Mouse (Mus musculus): ENCODE data around the gene Rplp0. TPM values are rescaled to one million over a fixed set of nuclear protein-coding genes. Genes with fewer than 3 reads are reported as not detected.
A peak's percentile ranks its signal among the peaks of the same experiment; 100 is the strongest.

The Rplp0 gene
- polyA plus RNA-seq, 1 experiment from 2014 or later: 1,079 TPM

DNA sequence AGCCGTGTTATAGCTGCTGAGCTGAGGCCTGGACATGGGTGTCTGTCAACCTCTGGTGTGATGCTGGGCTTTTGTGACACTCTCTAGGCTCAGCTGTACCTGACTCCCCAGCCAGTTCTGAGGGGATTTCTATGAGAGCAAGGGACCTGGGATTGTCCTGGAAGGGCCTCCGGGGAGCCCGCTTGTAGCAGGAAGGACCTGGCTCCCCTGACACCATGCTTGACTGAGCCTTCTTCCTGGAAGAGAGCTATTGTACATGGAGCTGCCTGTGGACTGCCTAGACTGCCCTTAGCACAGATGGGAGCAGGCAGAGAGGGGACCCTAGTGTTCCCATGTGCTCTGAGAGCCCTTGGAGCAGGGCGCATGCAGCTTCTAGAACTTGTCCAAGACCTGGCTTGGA is 33.9 kb upstream of the Rplp0 start:
- in situ Hi-C loops (cut with MboI; ENCODE audit: low pct_unique_long_range_greater_than_20kb): no loop called here
- DNase-seq (ENCODE audit: low read depth, low spot score) (no peak), ATAC-seq (no peak)
- TF ChIP-seq CTCF (IDR thresholded peaks at IDR 0.05): no peak
- no peaks in the 10 kb centered on the region for H3K27me3 ChIP-seq
- ChIA-PET POLR2A (no interaction called here), CTCF (interaction anchor here (1.0 to 6.6 kb wide), 3 partner anchors 10 to 15 kb away, joined by 3 to 48 read pairs (median 3); no protein-coding TSS in a partner anchor)

DNA sequence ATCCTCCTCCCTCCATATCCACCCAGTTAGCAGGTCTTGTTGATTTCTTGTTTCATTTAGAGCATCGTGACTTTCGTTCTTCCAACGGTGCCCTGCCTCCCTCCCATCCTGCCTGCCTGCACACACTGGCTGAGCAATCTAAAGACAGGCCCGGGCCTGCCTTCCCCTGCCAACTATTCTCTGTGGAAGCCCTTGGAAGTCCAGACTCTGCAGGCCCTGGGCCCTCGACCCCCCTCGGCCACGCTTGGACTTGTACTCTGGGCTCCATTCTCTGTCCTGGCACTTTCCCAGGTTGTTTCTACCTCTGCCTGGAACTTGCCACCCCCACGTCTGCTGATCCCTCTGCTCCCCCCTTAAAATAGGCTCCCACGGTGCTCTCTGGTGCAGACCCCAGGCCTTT is 33.3 kb upstream of the Rplp0 start:
- ChIA-PET POLR2A (no interaction called here), CTCF (interaction anchor here (1.0 to 6.6 kb wide), 2 partner anchors 12 to 16 kb away, joined by 3 to 48 read pairs; no protein-coding TSS in a partner anchor)
- in situ Hi-C loops (cut with MboI; ENCODE audit: low pct_unique_long_range_greater_than_20kb): no loop called here
- DNase-seq (ENCODE audit: low read depth, low spot score) (no peak), ATAC-seq (no peak)
- no peak for TF ChIP-seq CTCF (IDR thresholded peaks at IDR 0.05)
- no peaks in the 10 kb centered on the region for H3K27me3 ChIP-seq

DNA sequence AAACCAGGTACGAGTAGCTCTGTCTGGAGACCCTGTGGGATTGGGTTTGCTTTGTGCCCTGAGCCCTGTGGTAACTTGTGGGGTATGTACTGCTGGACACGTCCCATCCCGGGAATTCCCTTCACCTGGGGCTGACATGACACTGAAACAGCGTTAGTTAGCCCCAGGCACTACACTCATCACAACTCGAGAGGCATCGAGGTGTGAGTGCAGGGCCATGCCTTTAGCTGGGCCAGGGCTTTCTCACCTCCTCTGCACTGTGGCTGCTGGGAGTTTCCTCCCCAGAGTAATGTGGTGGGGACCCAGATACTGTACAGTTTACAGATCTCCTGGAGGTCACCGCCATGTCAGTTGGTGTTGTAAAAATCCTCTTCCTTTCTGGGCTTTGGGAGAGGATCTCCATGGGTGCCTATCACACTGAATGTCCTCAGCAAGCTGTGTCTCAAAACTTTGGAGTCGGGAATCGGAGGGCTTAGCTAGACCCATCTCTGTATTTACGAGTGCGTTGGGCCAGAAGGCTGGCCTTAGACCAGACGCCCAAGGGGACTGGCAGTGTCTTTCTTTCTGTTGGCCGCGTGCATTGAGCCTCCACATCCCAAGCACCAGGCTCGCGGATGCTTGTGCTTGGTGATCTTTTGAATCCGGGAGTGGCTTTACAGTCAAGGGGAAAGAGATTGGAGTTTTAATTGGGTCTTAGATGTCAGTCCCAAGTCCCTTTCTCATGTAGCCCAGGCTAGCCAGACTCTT is 32.6 kb upstream of the Rplp0 start:
- ChIA-PET POLR2A (interaction anchor here (0.5 kb wide), 1 partner anchor 13 kb away, joined by 3 read pairs; no protein-coding TSS in a partner anchor), CTCF (interaction anchor here (1.0 to 6.6 kb wide), 4 partner anchors 12 to 17 kb away, joined by 3 to 48 read pairs (median 16); no protein-coding TSS in a partner anchor)
- DNase-seq (ENCODE audit: low read depth, low spot score): no peak
- no peak for TF ChIP-seq CTCF (IDR thresholded peaks at IDR 0.05)
- ATAC-seq: no peak
- no peaks in the 10 kb centered on the region for H3K27me3 ChIP-seq
- in situ Hi-C loops (cut with MboI; ENCODE audit: low pct_unique_long_range_greater_than_20kb): no loop called here

DNA sequence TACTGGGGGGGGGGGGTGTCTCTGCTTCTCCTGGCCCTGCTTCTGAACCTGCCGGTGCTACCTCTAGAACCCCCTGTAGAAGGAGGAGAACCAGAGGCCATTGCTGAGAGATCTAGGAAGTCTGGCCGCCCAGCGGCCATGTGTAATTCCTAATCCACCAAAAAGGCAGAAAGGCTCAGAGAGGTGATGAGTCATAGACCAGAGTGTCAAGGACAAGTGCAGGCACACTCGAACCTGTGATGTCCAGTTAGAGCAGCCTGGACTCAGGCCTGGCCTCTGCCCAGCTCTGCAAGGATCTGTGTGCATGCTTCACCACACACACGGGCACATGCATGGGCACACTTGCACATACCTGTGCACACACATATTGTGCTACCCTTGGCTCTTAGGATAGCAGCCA is 31.1 kb upstream of the Rplp0 start:
- DNase-seq (ENCODE audit: low read depth, low spot score) (no peak), ATAC-seq (no peak)
- no peaks in the 10 kb centered on the region for H3K27me3 ChIP-seq
- in situ Hi-C loops (cut with MboI; ENCODE audit: low pct_unique_long_range_greater_than_20kb): no loop called here
- no peak for TF ChIP-seq CTCF (IDR thresholded peaks at IDR 0.05)
- CTCF ChIA-PET: interaction anchor here (2.8 to 5.8 kb wide), 2 partner anchors 10 to 19 kb away, joined by 11 to 21 read pairs; no protein-coding TSS in a partner anchor
- POLR2A ChIA-PET: interaction anchor here (1.9 to 2.0 kb wide), 2 partner anchors 9 to 20 kb away, joined by 4 to 8 read pairs; no protein-coding TSS in a partner anchor

DNA sequence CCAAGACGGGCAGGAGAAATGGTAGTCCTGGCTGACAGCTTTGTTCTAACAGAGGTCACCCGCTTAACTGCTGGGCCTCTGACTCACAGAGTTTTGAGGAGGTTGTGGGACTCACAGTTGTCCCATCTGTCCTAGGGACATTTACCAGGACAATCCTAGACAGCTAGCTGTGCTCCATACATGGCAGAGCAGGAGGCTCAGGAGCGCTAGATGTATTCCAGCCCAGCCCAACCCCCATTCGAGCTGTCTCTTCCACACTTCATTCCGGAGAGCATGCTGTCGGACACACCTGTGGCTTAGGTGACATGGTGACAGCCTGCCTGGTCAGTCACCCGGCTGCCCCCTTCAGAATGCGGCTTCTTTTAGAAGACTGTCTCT is 29.9 kb upstream of the Rplp0 start:
- ATAC-seq (no peak), DNase-seq (ENCODE audit: low read depth, low spot score) (no peak)
- CTCF ChIA-PET: interaction anchor here (2.8 to 5.8 kb wide), 2 partner anchors 9 to 20 kb away, joined by 11 to 21 read pairs; no protein-coding TSS in a partner anchor
- TF ChIP-seq CTCF (IDR thresholded peaks at IDR 0.05): no peak
- POLR2A ChIA-PET: interaction anchor here (1.1 to 2.0 kb wide), 3 partner anchors 11 to 38 kb away, joined by 3 to 8 read pairs (median 4); no protein-coding TSS in a partner anchor
- in situ Hi-C loops (cut with MboI; ENCODE audit: low pct_unique_long_range_greater_than_20kb): no loop called here
- H3K27me3 ChIP-seq: no peaks in the 10 kb centered on the region

DNA sequence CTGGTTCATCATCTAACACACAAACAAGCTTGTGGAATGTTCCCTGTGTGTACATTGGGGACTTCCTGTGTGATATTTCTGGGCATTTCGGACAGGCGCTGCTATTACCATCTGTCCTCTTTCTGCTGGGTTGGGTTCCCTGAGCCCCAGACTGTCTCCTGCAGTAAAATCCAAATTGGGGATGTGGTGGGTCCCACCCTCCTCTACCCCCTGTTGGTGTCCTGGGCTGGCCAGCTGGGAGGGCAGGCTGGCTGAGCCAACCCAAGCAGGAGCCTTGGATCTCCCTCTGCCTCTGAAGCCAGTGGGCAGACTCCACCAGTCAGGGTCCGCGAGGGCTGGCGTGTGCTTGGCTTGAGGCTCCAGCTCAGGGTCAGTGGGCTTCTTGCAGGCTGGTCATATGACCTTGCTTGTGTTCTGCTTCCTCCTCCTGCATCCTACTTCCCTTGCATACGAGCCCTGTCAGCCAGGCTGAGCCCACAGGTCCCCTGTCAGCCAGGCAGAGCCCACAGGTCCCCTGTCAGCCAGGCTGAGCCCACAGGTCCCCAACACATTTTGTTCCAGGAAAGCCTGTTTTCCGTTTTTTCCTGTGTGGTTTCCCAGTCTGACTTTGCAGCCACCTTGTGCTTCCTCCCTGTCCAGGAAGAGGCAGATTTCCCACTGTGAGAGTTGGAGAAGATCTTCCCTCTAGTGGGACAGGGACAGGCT is 29.4 kb upstream of the Rplp0 start:
- POLR2A ChIA-PET: interaction anchor here (1.1 to 1.9 kb wide), 2 partner anchors 11 to 39 kb away, joined by 3 to 4 read pairs; no protein-coding TSS in a partner anchor
- ATAC-seq: no peak
- no peak for TF ChIP-seq CTCF (IDR thresholded peaks at IDR 0.05)
- no peak for DNase-seq (ENCODE audit: low read depth, low spot score)
- no peaks in the 10 kb centered on the region for H3K27me3 ChIP-seq
- CTCF ChIA-PET: interaction anchor here (5.8 kb wide), 1 partner anchor 21 kb away, joined by 21 read pairs; no protein-coding TSS in a partner anchor
- in situ Hi-C loops (cut with MboI; ENCODE audit: low pct_unique_long_range_greater_than_20kb): no loop called here

DNA sequence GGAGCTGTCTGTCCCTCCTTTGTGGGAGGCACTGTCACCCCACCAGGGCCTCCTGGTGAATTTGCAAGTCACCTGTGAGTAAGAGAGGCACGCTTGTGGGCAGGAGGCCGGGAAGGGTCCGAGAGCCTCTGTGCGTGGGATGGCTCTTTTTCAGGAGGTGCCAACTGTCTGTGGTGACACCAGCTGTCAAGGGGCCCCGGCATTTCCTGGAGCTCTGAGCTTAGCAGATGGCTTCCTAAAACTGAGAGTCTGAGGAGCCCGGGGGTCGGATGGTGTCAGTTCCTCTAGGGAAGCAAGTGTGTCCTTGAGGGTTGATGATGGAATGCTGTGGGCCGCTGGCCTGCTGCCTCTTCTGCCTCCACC is 28.8 kb upstream of the Rplp0 start:
- ChIA-PET POLR2A (interaction anchor here (1.1 kb wide), 1 partner anchor 39 kb away, joined by 3 read pairs; no protein-coding TSS in a partner anchor), CTCF (interaction anchor here (5.8 kb wide), 1 partner anchor 21 kb away, joined by 21 read pairs; no protein-coding TSS in a partner anchor)
- DNase-seq (ENCODE audit: low read depth, low spot score): no peak
- in situ Hi-C loops (cut with MboI; ENCODE audit: low pct_unique_long_range_greater_than_20kb): no loop called here
- no peak for ATAC-seq
- TF ChIP-seq CTCF (IDR thresholded peaks at IDR 0.05): no peak
- no peaks in the 10 kb centered on the region for H3K27me3 ChIP-seq

DNA sequence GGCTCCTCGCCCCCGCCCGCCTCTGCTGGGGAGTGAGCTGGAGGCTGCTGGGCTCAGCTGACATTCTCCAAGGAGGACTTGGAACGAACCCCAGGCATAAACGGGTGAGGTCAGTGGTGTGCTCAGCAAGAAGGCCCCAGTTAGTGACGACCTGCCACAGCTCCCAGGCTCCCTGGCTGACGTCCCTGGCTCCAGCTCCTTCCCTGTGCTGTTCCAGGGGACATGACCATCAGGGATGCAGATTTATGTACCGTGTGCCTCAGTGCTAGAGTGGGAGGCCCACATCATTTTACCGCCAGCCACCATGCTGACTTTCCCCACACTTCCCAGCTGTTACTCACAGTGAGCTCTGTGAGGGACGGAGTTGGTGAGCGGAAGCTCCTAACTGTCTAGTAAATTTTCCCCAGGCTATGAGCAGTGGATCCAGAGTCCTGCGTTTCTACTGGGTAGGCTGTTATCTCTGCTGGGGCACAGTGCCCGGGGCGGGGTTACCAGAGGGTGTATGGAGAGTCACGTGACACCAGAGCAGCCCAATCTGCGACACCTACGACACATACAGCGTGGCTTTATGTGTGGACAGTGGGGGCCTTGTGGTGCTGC is 27.5 kb upstream of the Rplp0 start:
- TF ChIP-seq CTCF (IDR thresholded peaks at IDR 0.05): no peak
- DNase-seq (ENCODE audit: low read depth, low spot score) (no peak), ATAC-seq (no peak)
- ChIA-PET CTCF (interaction anchor here (0.8 to 5.8 kb wide), 3 partner anchors 12 to 23 kb away, joined by 3 to 21 read pairs (median 3); no protein-coding TSS in a partner anchor), POLR2A (interaction anchor here (1.2 kb wide), 1 partner anchor 12 kb away, joined by 4 read pairs; no protein-coding TSS in a partner anchor)
- H3K27me3 ChIP-seq: no peaks in the 10 kb centered on the region
- in situ Hi-C loops (cut with MboI; ENCODE audit: low pct_unique_long_range_greater_than_20kb): no loop called here

DNA sequence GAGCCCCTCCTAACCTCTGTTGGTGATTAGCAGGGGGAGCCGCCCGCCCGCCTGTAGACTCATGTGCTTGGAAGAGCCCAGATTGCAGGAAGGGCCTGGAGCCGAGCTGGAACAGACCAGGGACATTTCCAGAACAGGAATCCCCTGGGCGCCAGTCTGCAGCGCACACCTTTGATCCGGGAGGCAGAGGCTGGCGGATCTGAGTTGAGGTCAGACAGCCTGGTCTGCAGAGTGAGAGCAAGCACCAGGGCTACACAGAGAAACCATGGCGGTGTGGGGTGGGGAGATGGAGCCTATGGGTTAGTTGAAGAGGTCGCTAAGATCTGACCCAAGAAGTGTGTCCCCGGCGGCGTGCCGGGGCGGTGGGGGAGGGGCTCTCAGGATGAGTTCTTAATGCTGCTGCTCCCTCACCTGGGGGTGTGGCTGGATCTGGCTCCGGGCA is 25.0 kb upstream of the Rplp0 start:
- no peak for TF ChIP-seq CTCF (IDR thresholded peaks at IDR 0.05)
- no peaks in the 10 kb centered on the region for H3K27me3 ChIP-seq
- ATAC-seq: peak; percentile 17
- DNase-seq (ENCODE audit: low read depth, low spot score): no peak
- in situ Hi-C loops (cut with MboI; ENCODE audit: low pct_unique_long_range_greater_than_20kb): no loop called here
- ChIA-PET POLR2A (interaction anchor here (1.2 to 2.8 kb wide), 3 partner anchors 12 to 25 kb away, joined by 3 to 19 read pairs (median 5); no protein-coding TSS in a partner anchor), CTCF (interaction anchor here (0.8 to 11.0 kb wide), 2 partner anchors 9 to 28 kb away, joined by 3 to 160 read pairs; partner anchors contain the start of gene Pxn)

DNA sequence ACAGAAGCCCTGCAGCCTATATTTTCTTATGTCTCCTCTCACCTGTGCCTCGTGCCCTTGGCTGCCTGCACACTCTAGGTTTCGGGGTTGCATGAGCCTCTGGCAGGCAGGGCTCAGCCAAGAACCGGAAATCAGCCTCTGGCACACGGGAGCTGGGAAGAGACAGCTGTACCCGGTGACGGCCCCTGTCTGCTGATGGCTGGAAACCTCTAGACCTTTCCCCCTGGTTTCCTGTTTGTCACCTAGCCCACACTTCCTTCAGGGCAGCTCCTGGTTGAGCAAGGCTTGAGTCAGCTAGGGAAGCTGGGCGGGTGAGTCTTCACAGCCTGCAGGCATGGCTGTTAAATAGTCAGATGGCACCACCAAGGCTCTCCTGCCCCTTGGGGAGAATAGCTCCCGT is 24.4 kb upstream of the Rplp0 start:
- DNase-seq (ENCODE audit: low read depth, low spot score): no peak
- ATAC-seq: peak; percentile 49
- no peaks in the 10 kb centered on the region for H3K27me3 ChIP-seq
- ChIA-PET CTCF (interaction anchor here (0.8 to 11.0 kb wide), 2 partner anchors 8 to 29 kb away, joined by 3 to 160 read pairs; partner anchors contain the start of gene Pxn), POLR2A (interaction anchor here (1.1 to 2.8 kb wide), 4 partner anchors 13 to 30 kb away, joined by 3 to 19 read pairs (median 4); no protein-coding TSS in a partner anchor)
- no peak for TF ChIP-seq CTCF (IDR thresholded peaks at IDR 0.05)
- in situ Hi-C loops (cut with MboI; ENCODE audit: low pct_unique_long_range_greater_than_20kb): loop anchor here (5.0 kb wide), 1 partner anchor 33 kb away; no protein-coding TSS in a partner anchor
